Mouse (Mus musculus) heart, embryonic 11.5 days (tissue): Measurements from ENCODE around the gene Gm10031. TPM values are rescaled to one million over a fixed set of nuclear protein-coding genes. Genes with fewer than 3 reads are reported as not detected.
"Not testable (repeated sequence)": the region's sequence is repeated elsewhere in the genome, so short reads cannot be mapped to it uniquely, and the experiment has no call there.

Experiments
- ATAC-seq: fragments of 200-750 bp; cut with Nextera tagmentation; replicated peaks from 2 replicates; pipeline ENCODE4 v1.8.0; 2017; ENCODE audit warnings: moderate library complexity; ENCODE audit not compliant: insufficient number of reproducible peaks, low FRiP score, low TSS enrichment
- H3K27ac ChIP-seq: fragments of 300-500 bp; sonication (generic); 2 replicates; pipeline ENCODE4 v1.5.1; 2014; ENCODE audit warnings: mild to moderate bottlenecking, low read depth, low read length
- H3K27me3 ChIP-seq: fragments of 300-500 bp; sonication (generic); 2 replicates; pipeline ENCODE4 v1.6.1; 2014; ENCODE audit warnings: mild to moderate bottlenecking, low read length, mixed read lengths; ENCODE audit not compliant: control insufficient read depth, insufficient read depth
- H3K36me3 ChIP-seq: fragments of 300-500 bp; sonication (generic); 2 replicates; pipeline ENCODE4 v1.6.1; 2014; ENCODE audit warnings: mild to moderate bottlenecking, low read length, moderate library complexity, mixed read lengths; ENCODE audit not compliant: control insufficient read depth, insufficient read depth
- H3K4me1 ChIP-seq: fragments of 300-500 bp; sonication (generic); 2 replicates; pipeline ENCODE4 v1.6.1; 2014; ENCODE audit warnings: low read length; ENCODE audit not compliant: control insufficient read depth, insufficient read depth
- H3K4me2 ChIP-seq: fragments of 300-500 bp; sonication (generic); 2 replicates; pipeline ENCODE4 v1.6.1; 2014; ENCODE audit warnings: mild to moderate bottlenecking, moderate library complexity
- H3K4me3 ChIP-seq: fragments of 300-500 bp; sonication (generic); 2 replicates; pipeline ENCODE4 v1.5.1; 2014; ENCODE audit warnings: low read depth, low read length
- H3K9ac ChIP-seq: fragments of 300-500 bp; sonication (generic); 2 replicates; pipeline ENCODE4 v1.6.1; 2014; ENCODE audit warnings: mild to moderate bottlenecking, low read depth, low read length, moderate library complexity
- H3K9me3 ChIP-seq: fragments of 300-500 bp; sonication (generic); replicated peaks from 2 replicates; pipeline ENCODE4 v1.6.1; 2016; ENCODE audit warnings: low read length; ENCODE audit not compliant: control insufficient read depth
- WGBS: fragments of 180-500 bp; shearing (Covaris S2); extraction: QIAGEN DNeasy Blood & Tissue Kit; methylation state at CpG from one replicate; pipeline ENCODE4 v1.1.7; 2014; ENCODE audit not compliant: insufficient replicate concordance; 5-methylcytosine and 5-hydroxymethylcytosine counted together
- polyA plus RNA-seq: library from polyadenylated mRNA; unstranded; fragments of >200 nt; fragmentation: Nextera tagmentation; extraction: Ambion mirVana; gene quantifications from 2 replicates; pipeline ENCODE4 v1.2.1, GENCODE M21; 2014

Gene Gm10031
- polyA plus RNA-seq, 1 experiment from 2014 or later = 0.66 TPM

DNA sequence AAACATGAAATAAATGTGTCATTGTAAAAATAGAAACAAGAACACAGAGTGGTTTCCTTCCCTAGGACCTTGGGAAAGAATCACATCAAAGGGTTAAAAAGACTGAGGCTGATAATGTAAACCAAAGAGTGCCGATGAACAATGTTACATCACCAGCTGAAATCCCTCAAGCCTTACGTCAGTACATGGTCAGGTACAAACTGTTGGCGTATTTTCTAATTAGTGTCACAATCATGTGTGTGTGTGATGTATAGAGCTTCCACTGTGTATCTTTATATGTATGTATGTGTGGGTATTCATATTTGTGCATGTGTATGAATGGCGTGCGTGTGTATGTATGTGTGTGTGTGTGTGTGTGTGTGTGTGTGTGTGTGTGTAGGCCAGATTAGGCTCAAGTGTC, 26.9 kb upstream of the Gm10031 start:
- WGBS = 63% methylated on average over 5 of the region's 5 CpGs
- H3K9me3 ChIP-seq = no peaks in the 10 kb centered on the region
- no peak overlapping the region for H3K9ac ChIP-seq
- H3K27me3 ChIP-seq = no peaks in the 10 kb centered on the region
- ATAC-seq = no peak
- H3K4me3 ChIP-seq = no peak overlapping the region
- H3K4me2 ChIP-seq = no peak overlapping the region
- H3K36me3 ChIP-seq = no peaks in the 10 kb centered on the region
- no peaks in the 10 kb centered on the region for H3K4me1 ChIP-seq
- no peak overlapping the region for H3K27ac ChIP-seq

DNA sequence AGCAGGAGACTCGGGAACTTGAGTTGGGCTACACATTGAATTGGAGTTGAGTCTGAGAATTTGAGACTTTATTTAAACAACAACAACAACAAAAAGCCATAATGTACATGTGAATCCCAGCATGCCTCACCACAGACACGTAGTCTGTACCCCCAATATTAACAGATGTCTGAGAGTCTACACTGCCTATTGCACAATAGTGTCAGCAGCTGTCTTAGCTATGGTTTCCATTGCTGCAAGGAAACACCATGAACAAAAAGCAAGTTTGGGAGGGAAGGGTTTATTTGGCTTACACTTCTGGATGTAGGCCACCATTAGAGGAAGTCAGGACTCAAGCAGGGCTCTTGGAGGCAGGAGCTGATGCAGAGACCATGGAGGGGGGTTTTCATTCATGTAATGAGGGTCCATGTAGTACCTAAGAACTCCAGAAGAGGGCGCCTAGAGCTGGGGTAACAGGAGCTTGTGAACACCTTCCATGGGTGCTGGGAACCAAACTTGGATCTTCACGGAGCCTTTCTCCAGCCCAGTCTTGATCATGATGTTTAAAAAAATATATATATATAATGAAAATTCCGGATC, 18.8 kb upstream of the Gm10031 start:
- ATAC-seq = no peak
- no peaks in the 10 kb centered on the region for H3K27me3 ChIP-seq
- H3K4me3 ChIP-seq = no peak overlapping the region
- H3K4me2 ChIP-seq = no peak overlapping the region
- no peak overlapping the region for H3K27ac ChIP-seq
- no peaks in the 10 kb centered on the region for H3K4me1 ChIP-seq
- H3K36me3 ChIP-seq = no peaks in the 10 kb centered on the region
- WGBS = 63% methylated on average over 5 of the region's 5 CpGs
- no peak overlapping the region for H3K9ac ChIP-seq
- H3K9me3 ChIP-seq = no peaks in the 10 kb centered on the region

DNA sequence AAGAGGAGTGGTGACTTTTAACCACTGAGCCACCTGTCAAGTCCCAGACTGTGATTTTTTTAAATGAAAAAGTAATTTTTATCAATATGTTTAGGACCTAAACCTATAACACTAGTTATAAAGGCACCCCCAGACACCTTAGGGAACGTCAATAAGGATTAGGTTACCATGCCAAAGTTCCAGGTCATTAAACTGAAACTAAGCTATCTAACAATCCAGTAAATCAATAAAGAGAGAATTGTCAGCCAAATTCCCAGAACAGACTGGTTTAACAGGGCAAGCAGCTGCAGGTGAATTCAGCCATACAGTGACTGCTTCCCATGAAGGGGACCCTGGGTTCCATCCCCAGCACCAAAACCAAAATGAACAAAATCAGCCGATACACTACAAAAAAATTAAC, 17.9 kb upstream of the Gm10031 start:
- no peak overlapping the region for H3K9ac ChIP-seq
- 91% methylated on average over 2 of the region's 2 CpGs for WGBS
- H3K9me3 ChIP-seq = no peaks in the 10 kb centered on the region
- no peaks in the 10 kb centered on the region for H3K27me3 ChIP-seq
- no peak overlapping the region for H3K4me2 ChIP-seq
- no peak overlapping the region for H3K27ac ChIP-seq
- H3K4me3 ChIP-seq = no peak overlapping the region
- no peaks in the 10 kb centered on the region for H3K4me1 ChIP-seq
- H3K36me3 ChIP-seq = no peaks in the 10 kb centered on the region
- ATAC-seq = no peak

DNA sequence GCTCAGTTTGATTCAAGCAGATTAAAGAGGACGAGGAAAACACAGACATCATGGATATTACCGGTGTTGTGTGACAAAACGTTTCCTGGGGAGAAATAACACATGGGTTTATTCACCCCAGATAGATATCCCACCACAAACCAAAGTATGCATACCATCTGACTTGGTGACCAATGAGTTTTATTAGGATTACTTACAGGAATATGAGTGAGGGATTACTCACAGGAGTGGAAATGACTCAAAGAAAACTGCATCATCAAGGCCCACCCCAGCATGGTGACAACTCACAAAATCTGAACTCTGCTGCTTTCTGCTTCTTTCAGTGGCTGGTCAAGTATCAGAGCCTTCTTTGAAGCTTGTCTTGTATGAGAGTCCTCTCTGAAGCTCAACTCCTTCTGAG, 16.1 kb upstream of the Gm10031 start:
- ATAC-seq = no peak
- Histone ChIP-seq H3K9ac (no peak overlapping the region), H3K4me1 (no peaks in the 10 kb centered on the region), H3K9me3 (no peaks in the 10 kb centered on the region), H3K27ac (no peak overlapping the region), H3K27me3 (no peaks in the 10 kb centered on the region), H3K4me2 (no peak overlapping the region), H3K4me3 (no peak overlapping the region), H3K36me3 (no peaks in the 10 kb centered on the region)
- 76% methylated on average over 3 of the region's 3 CpGs for WGBS

DNA sequence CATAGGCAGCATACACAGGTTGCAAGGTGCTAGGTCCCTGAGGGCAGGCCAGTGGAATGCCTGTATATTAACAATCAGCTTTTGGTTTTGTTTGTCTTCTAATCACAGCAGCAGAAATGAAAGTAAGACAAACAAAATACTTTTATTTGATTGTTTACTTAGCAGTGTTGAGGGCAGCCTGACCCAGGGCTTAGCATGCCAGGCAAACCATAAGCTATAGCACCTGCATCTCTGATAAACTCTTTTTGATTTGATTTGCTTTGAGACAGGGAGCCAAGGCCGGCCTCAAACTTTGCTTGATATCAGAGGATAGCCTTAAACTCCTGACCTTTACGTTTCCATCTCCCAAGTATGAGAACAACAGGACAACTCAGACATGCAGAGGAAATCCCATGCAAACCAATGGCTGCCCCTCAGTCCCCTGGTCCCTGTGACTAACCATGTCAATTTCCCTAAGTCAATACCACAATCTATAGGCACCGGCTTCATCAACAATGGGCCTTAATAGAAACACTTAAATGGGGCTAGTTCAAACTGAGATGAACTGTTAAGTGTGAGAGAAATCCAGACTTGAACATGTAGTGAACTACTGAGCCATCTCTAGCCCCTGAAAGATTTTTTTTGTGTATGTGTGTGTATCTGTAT, 3.6 kb upstream of the Gm10031 start:
- Histone ChIP-seq H3K9ac (no peak overlapping the region), H3K4me2 (no peak overlapping the region), H3K27me3 (no peaks in the 10 kb centered on the region), H3K4me1 (no peaks in the 10 kb centered on the region), H3K27ac (no peak overlapping the region), H3K9me3 (no peaks in the 10 kb centered on the region), H3K4me3 (no peak overlapping the region), H3K36me3 (no peaks in the 10 kb centered on the region)
- ATAC-seq = no peak
- 70% methylated on average over 3 of the region's 3 CpGs for WGBS

DNA sequence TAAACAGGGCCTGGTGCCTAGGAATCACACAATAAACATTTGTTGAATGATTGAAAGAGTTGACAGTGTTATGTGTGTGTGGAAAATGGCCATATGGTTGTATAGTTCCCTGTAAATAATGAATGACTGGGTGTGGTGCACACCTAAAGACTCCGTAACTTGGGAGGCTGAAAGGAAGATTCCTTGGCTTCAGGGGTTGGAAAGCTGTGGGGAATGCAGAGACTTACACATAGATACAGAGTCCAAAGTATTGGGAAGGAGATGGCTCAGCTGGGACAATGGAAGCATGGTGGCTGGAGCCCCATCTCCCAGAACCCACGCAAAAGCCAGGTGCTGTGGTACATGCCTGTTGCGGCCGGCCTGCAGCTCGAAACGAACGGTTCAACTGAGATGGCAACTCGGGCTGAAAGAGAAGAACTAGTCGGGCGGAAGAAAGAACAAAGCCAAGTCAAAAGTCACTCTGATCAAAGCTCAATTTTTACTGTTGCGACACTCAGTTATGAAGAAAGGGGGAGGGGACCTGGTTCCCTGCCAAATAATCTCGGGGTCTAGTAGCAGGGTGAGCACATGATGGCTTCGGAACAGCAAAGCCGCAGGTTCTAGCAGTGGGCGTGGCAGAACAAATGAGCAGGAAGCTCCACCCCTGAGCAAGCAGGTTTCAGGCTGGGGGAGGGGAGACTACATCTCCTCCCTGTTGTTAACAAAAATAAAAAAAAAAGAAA, 1.9 kb upstream of the Gm10031 start:
- H3K36me3 ChIP-seq = no peaks in the 10 kb centered on the region
- H3K4me1 ChIP-seq = no peaks in the 10 kb centered on the region
- H3K4me2 ChIP-seq = no peak overlapping the region
- H3K27ac ChIP-seq = no peak overlapping the region
- WGBS = 73% methylated on average over 15 of the region's 15 CpGs
- no peak for ATAC-seq
- H3K4me3 ChIP-seq = no peak overlapping the region
- no peaks in the 10 kb centered on the region for H3K27me3 ChIP-seq
- H3K9me3 ChIP-seq = no peaks in the 10 kb centered on the region
- no peak overlapping the region for H3K9ac ChIP-seq

DNA sequence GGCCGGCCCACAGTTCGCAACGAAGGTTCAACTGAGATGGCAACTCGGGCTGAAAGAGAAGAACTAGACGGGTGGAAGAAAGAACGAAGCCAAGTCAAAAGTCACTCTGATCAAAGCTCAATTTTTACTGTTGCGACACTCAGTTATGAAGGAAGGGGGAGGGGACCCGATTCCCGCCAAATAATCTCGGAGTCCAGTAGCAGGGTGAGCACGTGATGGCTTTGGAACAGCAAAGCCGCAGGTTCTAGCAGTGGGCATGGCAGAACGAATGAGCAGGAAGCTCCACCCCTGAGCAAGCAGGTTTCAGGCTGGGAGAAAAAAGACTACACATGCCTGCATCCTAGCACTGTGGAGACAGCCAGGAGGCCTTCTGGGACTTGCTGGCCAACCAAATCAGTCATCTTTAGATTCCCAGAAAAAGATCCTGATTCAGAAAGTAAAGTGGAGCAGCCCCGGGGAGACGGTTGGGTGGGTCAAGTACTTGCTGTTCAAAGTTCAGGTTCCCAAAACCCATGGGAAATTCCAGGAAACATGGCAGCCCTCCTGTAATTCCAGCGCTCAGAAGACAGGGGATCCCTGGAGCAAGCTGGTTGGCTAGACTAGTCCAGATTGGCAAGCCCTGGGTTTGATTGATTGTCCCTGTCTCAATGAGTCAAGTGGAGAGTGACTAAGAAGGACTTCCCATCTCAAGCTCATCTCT, 8.8 kb downstream of the Gm10031 start:
- H3K9me3 ChIP-seq, H3K27ac ChIP-seq, H3K4me1 ChIP-seq, H3K27me3 ChIP-seq, H3K4me3 ChIP-seq, H3K9ac ChIP-seq, H3K36me3 ChIP-seq, H3K4me2 ChIP-seq, ATAC-seq: not testable (repeated sequence)
- 78% methylated on average over 16 of the region's 16 CpGs for WGBS

DNA sequence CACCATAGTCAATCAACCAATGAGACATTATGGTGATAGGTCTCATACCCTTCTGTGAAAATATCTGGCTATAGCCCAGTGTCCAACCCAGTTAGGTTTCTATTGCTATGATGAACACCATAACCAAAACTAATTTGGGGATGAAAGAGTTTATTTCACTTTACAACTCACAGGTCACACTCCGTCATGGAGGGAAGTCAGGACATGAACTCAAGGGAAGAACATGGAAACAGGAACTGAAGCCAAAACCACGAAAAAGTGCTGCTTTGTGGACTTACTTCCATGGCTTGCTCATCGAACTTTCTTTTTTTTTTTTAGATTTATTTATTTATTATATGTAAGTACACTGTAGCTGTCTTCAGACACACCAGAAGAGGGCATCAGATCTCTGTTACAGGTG, 9.7 kb downstream of the Gm10031 start:
- no peaks in the 10 kb centered on the region for H3K27me3 ChIP-seq
- no peak overlapping the region for H3K4me2 ChIP-seq
- H3K36me3 ChIP-seq = no peaks in the 10 kb centered on the region
- no peak overlapping the region for H3K27ac ChIP-seq
- WGBS = 82% methylated on average over 3 of the region's 3 CpGs
- H3K4me1 ChIP-seq = no peaks in the 10 kb centered on the region
- H3K4me3 ChIP-seq = no peak overlapping the region
- no peaks in the 10 kb centered on the region for H3K9me3 ChIP-seq
- H3K9ac ChIP-seq = no peak overlapping the region
- no peak for ATAC-seq
